Comparison of ENCODE assay signal across 10 mouse cellular contexts in genomic region chr10:66807261-66807968, GRCm38 (mm10).
DNase-seq lines count a peak whose midpoint lies in the region; ATAC-seq lines count a peak whose summit lies in the region.
"Had no signal": no experiment of that assay in that cellular context is flagged by ENCODE, and none has a peak within 500 bp of the region (broad histone marks: within the 10 kb centered on the region; RNA-seq: fewer than 3 reads in every experiment).

No protein-coding gene starts in this region.

- 0 out of 2 replicates have a peak, but pooled peaks cover 4% of the 10 kb centered on the region for H3K9me3 ChIP-seq in heart, embryonic 11.5 days (replicated peaks; ENCODE audit: control insufficient read depth, low read length)
- peaks cover 8% of the 10 kb centered on the region for H3K9me3 ChIP-seq in forebrain, embryonic 16.5 days (ENCODE audit: control insufficient read depth, low read length)
- peaks cover 8% of the 10 kb centered on the region; the same call in 1 of the 2 replicates for H3K9me3 ChIP-seq in hindbrain, embryonic 13.5 days

- no peaks in the 10 kb centered on the region for H3K4me1 ChIP-seq in heart, embryonic 11.5 days (ENCODE audit: control insufficient read depth, insufficient read depth, low read length)
- no peaks in the 10 kb centered on the region for H3K4me1 ChIP-seq in forebrain, embryonic 16.5 days (replicated peaks; ENCODE audit: control insufficient read depth, insufficient read depth, low read length)
- H3K4me1 ChIP-seq in hindbrain, embryonic 13.5 days (replicated peaks), result no peaks in the 10 kb centered on the region
- H3K4me1 ChIP-seq: megakaryocyte, embryonic 14.5 days had no signal

- H3K9ac ChIP-seq in heart, embryonic 11.5 days (ENCODE audit: low read depth, low read length), result no peak overlapping the region
- no peak overlapping the region for H3K9ac ChIP-seq in forebrain, embryonic 16.5 days (replicated peaks; ENCODE audit: low read depth, low read length)
- H3K9ac ChIP-seq in hindbrain, embryonic 13.5 days, result peak overlapping the region; percentile 29; the same call in 1 of the 2 replicates

- H3K36me3 ChIP-seq in heart, embryonic 11.5 days (ENCODE audit: control insufficient read depth, insufficient read depth, low read length), result no peaks in the 10 kb centered on the region
- H3K36me3 ChIP-seq in forebrain, embryonic 16.5 days (ENCODE audit: control insufficient read depth, insufficient read depth), result no peaks in the 10 kb centered on the region
- H3K36me3 ChIP-seq in hindbrain, embryonic 13.5 days, result no peaks in the 10 kb centered on the region
- H3K36me3 ChIP-seq: G1E had no signal

- H3K4me2 ChIP-seq in heart, embryonic 11.5 days, result no peak overlapping the region
- H3K4me2 ChIP-seq in forebrain, embryonic 16.5 days (ENCODE audit: low read length), result peak overlapping the region; percentile 42
- no peak overlapping the region for H3K4me2 ChIP-seq in hindbrain, embryonic 13.5 days

- no peak for ATAC-seq in heart, embryonic 11.5 days (replicated peaks; ENCODE audit: insufficient number of reproducible peaks, low FRiP score, low TSS enrichment)
- peak; percentile 86 for ATAC-seq in forebrain, embryonic 16.5 days
- ATAC-seq in hindbrain, embryonic 13.5 days (ENCODE audit: low FRiP score), result peak; percentile 74
- ATAC-seq in megakaryocyte, adult 5-6 weeks (ENCODE audit: poor library complexity, severe bottlenecking), result peak; percentile 73

- H3K4me3 ChIP-seq in heart, embryonic 11.5 days (ENCODE audit: low read depth, low read length), result no peak overlapping the region
- H3K4me3 ChIP-seq in forebrain, embryonic 16.5 days (replicated peaks; ENCODE audit: low read length), result 0 out of 2 replicates have a peak overlapping the region, but pooled peaks have one; percentile 11
- no peak overlapping the region for H3K4me3 ChIP-seq in hindbrain, embryonic 13.5 days
- H3K4me3 ChIP-seq: megakaryocyte, embryonic 14.5 days had no signal

- H3K27me3 ChIP-seq in heart, embryonic 11.5 days (ENCODE audit: control insufficient read depth, insufficient read depth, low read length), result no peaks in the 10 kb centered on the region
- H3K27me3 ChIP-seq in forebrain, embryonic 16.5 days (replicated peaks; ENCODE audit: control insufficient read depth, insufficient read depth, low read length), result no peaks in the 10 kb centered on the region
- H3K27me3 ChIP-seq in hindbrain, embryonic 13.5 days, result no peaks in the 10 kb centered on the region

- WGBS in heart, embryonic 11.5 days (ENCODE audit: insufficient replicate concordance), result 42% methylated on average over 16 of the region's 16 CpGs
- WGBS in forebrain, embryonic 16.5 days, result 42% methylated on average over 16 of the region's 16 CpGs
- WGBS in hindbrain, embryonic 13.5 days, result 50% methylated on average over 16 of the region's 16 CpGs

- peak; percentile 91 for DNase-seq in heart, adult 11 months
- DNase-seq in cerebellum, adult 11-12 months, result peak; percentile 70
- DNase-seq in layer of hippocampus, postnatal 14 days (ENCODE audit: low spot score in 2 of 2), result peak; percentile 59 to 68
- peak; percentile 76 to 81 for DNase-seq in right cerebral cortex, postnatal 10 days (ENCODE audit: low spot score in 2 of 2)

- no peak overlapping the region for H3K27ac ChIP-seq in heart, embryonic 11.5 days (ENCODE audit: low read depth, low read length)
- no peak overlapping the region for H3K27ac ChIP-seq in forebrain, embryonic 16.5 days (ENCODE audit: low read length)
- H3K27ac ChIP-seq in hindbrain, embryonic 13.5 days, result no peak overlapping the region
